Mouse (Mus musculus) megakaryocyte, embryonic 14.5 days (primary cell): ENCODE results near the gene Cntn1. TPM values are rescaled to one million over a fixed set of nuclear protein-coding genes. Genes with fewer than 3 reads are reported as not detected.

Experiments
- H3K27me3 ChIP-seq: replicated peaks from 2 replicates; pipeline ENCODE3; 2012; ENCODE audit warnings: inconsistent platforms
- H3K36me3 ChIP-seq: replicated peaks from 2 replicates; pipeline ENCODE3; 2012; ENCODE audit warnings: low read length, inconsistent platforms, mixed read lengths
- H3K4me1 ChIP-seq: 2 replicates; pipeline ENCODE4 v1.6.1; 2012; ENCODE audit warnings: inconsistent platforms
- H3K4me3 ChIP-seq: replicated peaks from 2 replicates; pipeline ENCODE3; 2012; ENCODE audit warnings: moderate library complexity, mild to moderate bottlenecking, inconsistent platforms
- H3K9me3 ChIP-seq: 2 replicates; pipeline ENCODE4 v1.6.1; 2012; ENCODE audit warnings: inconsistent platforms
- FLI1 ChIP-seq: IDR thresholded peaks from 2 replicates; pipeline ENCODE4 v1.6.1; 2012; ENCODE audit warnings: low read length, inconsistent platforms, mixed read lengths
- GATA1 ChIP-seq: IDR thresholded peaks from 3 replicates; pipeline ENCODE4 v1.6.1; 2012; ENCODE audit warnings: mixed read lengths, low read length, inconsistent platforms, borderline replicate concordance
- polyA plus RNA-seq: library from polyadenylated mRNA; stranded (reverse); fragments of >175 nt; gene quantifications from 2 replicates; pipeline ENCODE4 v1.2.3, GENCODE M21; 2012; ENCODE audit warnings: low replicate concordance; ENCODE audit not compliant: insufficient read depth

Gene Cntn1
- polyA plus RNA-seq, 1 experiment = not detected

DNA sequence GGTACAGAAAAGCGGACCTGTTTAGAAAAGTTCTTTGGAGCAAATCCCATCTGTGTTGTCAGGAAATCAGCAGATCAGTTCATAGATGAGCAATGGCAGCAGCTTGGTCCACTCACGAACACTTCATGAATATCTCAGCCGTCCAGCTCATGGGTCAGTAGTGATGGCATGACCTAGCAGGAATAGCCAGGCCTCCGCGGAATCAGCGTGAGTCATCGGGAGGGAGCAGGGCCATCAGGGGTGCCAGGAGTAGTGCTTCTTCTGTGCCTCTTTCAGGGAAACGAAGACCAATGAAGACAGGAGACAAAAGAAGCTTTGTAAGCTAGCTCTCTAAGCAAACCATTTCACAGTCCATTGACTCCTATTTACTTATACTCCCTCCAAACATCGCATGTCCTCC lies 126.4 kb downstream of the Cntn1 start:
- H3K36me3 ChIP-seq = no peaks in the 10 kb centered on the region
- TF ChIP-seq GATA1 (no peak), FLI1 (no peak)
- peaks cover 10% of the 10 kb centered on the region; the same call in 1 of the 2 replicates for H3K9me3 ChIP-seq
- no peaks in the 10 kb centered on the region for H3K27me3 ChIP-seq
- H3K4me3 ChIP-seq = no peak overlapping the region
- no peaks in the 10 kb centered on the region for H3K4me1 ChIP-seq

GRCm38 (mm10) chr15:92185484-92185883 lies 134.5 kb downstream of the Cntn1 start:
- no peak overlapping the region for H3K4me3 ChIP-seq
- H3K9me3 ChIP-seq = peaks cover 14% of the 10 kb centered on the region
- no peaks in the 10 kb centered on the region for H3K36me3 ChIP-seq
- no peaks in the 10 kb centered on the region for H3K4me1 ChIP-seq
- TF ChIP-seq FLI1 = no peak
- TF ChIP-seq GATA1 = no peak
- H3K27me3 ChIP-seq = no peaks in the 10 kb centered on the region

DNA sequence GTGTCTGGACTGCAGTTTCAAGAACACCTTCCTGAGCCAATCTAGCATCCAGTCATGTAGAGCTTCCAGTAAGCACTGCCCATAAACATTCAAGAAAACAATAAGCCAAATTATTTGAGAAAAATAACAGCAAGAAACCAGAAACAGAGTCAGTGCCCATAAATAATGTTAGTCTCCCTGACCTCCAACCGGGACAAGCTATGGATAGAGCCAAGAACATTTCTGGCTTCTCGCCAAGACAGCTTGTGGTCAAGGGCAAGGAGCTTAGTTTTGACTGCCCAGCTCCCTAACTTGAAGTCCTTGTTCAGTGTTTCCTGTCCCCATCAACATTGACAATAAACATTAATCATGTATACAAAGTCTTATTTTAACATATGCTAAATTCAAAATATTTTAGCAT lies 139.0 kb downstream of the Cntn1 start:
- H3K4me1 ChIP-seq = no peaks in the 10 kb centered on the region
- peaks cover 14% of the 10 kb centered on the region for H3K9me3 ChIP-seq
- no peak overlapping the region for H3K4me3 ChIP-seq
- no peaks in the 10 kb centered on the region for H3K27me3 ChIP-seq
- no peak for TF ChIP-seq FLI1
- TF ChIP-seq GATA1 = no peak
- no peaks in the 10 kb centered on the region for H3K36me3 ChIP-seq

- TF ChIP-seq GATA1 = no peak
- TF ChIP-seq FLI1 = no peak
- peaks cover 8% of the 10 kb centered on the region; the same call in 1 of the 2 replicates for H3K9me3 ChIP-seq
- H3K36me3 ChIP-seq = no peaks in the 10 kb centered on the region
- H3K27me3 ChIP-seq = no peaks in the 10 kb centered on the region
- H3K4me3 ChIP-seq = no peak overlapping the region
- no peaks in the 10 kb centered on the region for H3K4me1 ChIP-seq
Observed at GRCm38 (mm10) chr15:92200326-92200985, 149.5 kb downstream of the Cntn1 start.

DNA sequence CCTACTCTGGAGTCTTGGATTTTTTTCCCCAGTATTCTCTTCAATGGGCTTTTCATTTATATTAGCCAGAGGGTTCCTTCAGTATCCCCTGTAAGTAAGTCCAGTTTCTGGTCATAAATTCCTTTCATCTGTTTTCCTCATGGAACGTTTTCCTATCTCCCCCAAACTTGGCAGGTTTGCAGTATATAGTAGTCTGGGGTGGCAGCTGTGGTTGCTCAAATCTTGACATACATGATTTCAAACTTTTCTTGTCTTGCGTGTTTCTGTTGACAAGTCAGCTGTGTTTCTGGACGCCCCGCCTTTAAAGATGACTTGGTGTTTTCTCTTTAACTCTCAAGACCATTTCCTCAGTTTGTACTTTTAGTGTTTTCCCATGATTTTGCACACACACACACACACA lies 155.7 kb downstream of the Cntn1 start:
- Histone ChIP-seq H3K9me3 (peaks cover 17% of the 10 kb centered on the region), H3K4me1 (no peaks in the 10 kb centered on the region), H3K36me3 (no peaks in the 10 kb centered on the region), H3K27me3 (no peaks in the 10 kb centered on the region), H3K4me3 (no peak overlapping the region)
- TF ChIP-seq FLI1 (no peak), GATA1 (no peak)

DNA sequence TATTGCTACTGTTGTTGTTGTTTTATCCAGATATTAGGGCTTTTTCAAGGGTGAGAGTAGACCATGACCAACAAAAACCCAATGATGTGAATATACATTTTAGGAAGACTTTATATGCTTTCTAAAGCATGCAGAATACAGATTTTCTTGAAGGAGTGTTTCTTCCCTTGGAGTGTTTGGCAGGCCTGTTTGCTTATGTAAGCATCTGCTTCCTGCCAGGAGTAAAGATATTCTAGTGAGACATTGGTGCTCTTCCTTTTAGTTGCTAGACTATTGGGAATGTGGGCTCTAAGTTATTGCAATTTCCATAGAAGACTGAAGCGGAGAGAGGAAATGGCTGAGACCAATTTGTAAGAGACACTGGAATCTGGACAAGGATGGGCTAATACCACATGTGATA lies 158.8 kb downstream of the Cntn1 start:
- H3K27me3 ChIP-seq = no peaks in the 10 kb centered on the region
- H3K4me1 ChIP-seq = no peaks in the 10 kb centered on the region
- H3K4me3 ChIP-seq = no peak overlapping the region
- no peak for TF ChIP-seq GATA1
- H3K9me3 ChIP-seq = peaks cover 15% of the 10 kb centered on the region
- no peaks in the 10 kb centered on the region for H3K36me3 ChIP-seq

GRCm38 (mm10) chr15:92210486-92211235 lies 159.7 kb downstream of the Cntn1 start:
- no peak overlapping the region for H3K4me3 ChIP-seq
- H3K36me3 ChIP-seq = no peaks in the 10 kb centered on the region
- H3K27me3 ChIP-seq = no peaks in the 10 kb centered on the region
- H3K9me3 ChIP-seq = peaks cover 15% of the 10 kb centered on the region
- TF ChIP-seq FLI1 (no peak), GATA1 (no peak)
- no peaks in the 10 kb centered on the region for H3K4me1 ChIP-seq

GRCm38 (mm10) chr15:92215841-92216240 lies 164.9 kb downstream of the Cntn1 start:
- H3K9me3 ChIP-seq = peaks cover 7% of the 10 kb centered on the region
- no peaks in the 10 kb centered on the region for H3K4me1 ChIP-seq
- no peaks in the 10 kb centered on the region for H3K36me3 ChIP-seq
- no peaks in the 10 kb centered on the region for H3K27me3 ChIP-seq
- no peak overlapping the region for H3K4me3 ChIP-seq
- TF ChIP-seq FLI1 = no peak
- no peak for TF ChIP-seq GATA1

DNA sequence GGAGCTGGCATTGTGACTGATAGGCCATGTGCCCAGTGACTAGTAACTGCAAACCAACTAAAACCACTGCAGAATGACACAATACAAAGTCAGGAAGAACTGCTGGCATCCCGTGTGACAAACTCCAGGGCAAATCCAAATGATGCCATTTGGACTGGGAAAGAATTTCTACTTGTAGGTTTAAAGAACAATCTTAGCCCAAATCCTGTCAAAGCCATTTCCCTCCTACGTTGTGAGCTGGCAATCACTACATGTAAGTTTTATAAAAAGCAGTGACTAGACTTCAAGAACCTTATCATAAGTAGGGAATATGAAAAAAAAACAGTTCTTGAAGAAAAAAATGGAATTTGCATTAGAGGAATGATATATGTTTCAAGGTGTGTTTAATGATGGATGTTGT lies 170.5 kb downstream of the Cntn1 start:
- no peaks in the 10 kb centered on the region for H3K36me3 ChIP-seq
- no peak for TF ChIP-seq GATA1
- no peaks in the 10 kb centered on the region for H3K9me3 ChIP-seq
- no peaks in the 10 kb centered on the region for H3K4me1 ChIP-seq
- no peak overlapping the region for H3K4me3 ChIP-seq
- H3K27me3 ChIP-seq = no peaks in the 10 kb centered on the region

DNA sequence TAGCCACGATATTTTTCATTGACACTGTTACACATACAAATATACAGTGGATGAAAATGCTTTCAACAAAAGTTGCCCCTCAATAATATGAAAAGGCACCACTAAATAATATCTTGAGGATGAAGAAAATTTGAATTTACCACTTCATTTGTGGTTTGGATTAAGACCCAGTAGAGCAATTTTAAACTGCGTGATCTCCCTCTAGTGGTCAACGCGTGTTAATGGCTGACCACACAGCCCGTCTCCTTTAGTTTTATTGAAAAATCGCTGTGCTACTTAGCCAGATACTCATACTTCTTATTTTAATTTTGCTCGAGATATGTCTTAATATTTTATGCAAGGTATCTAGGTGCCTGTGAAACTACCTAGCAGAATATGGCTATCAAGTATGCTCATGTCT lies 180.4 kb downstream of the Cntn1 start:
- Histone ChIP-seq H3K9me3 (no peaks in the 10 kb centered on the region), H3K4me1 (no peaks in the 10 kb centered on the region), H3K4me3 (no peak overlapping the region), H3K27me3 (no peaks in the 10 kb centered on the region), H3K36me3 (no peaks in the 10 kb centered on the region)
- no peak for TF ChIP-seq GATA1
- TF ChIP-seq FLI1 = no peak

DNA sequence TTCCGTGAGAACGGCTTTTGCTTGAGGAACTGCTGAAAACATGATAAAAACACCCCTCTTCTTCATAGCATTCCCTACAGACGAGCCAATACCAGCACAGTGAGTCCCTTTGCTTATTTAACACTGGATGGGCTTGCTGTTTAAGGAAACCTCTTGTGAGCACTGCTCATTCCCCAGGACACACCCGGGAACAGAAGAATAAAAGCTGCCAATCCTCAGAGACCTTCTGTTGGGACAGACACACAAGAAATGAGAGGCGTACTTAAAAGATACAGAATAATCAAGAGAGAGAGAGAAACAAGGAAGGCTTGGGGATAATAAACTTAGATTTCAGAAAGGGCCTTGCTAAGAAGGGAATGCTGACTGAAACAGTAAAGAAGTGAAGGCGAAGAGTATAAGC lies 184.9 kb downstream of the Cntn1 start:
- TF ChIP-seq GATA1 (no peak), FLI1 (no peak)

More for the DNA sequence above, 184.9 kb downstream of the Cntn1 start:
- no peaks in the 10 kb centered on the region for H3K9me3 ChIP-seq
- no peaks in the 10 kb centered on the region for H3K27me3 ChIP-seq
- H3K4me3 ChIP-seq = no peak overlapping the region
- no peaks in the 10 kb centered on the region for H3K4me1 ChIP-seq
- H3K36me3 ChIP-seq = no peaks in the 10 kb centered on the region
